Mouse (Mus musculus) small intestine, adult 2 months (tissue): ENCODE measurements around the gene Rnf215.

Experiments used
- CTCF ChIP-seq: fragments of 200-500 bp; IDR thresholded peaks from 2 replicates; pipeline ENCODE4 v1.5.1; 2012; ENCODE audit warnings: low read depth, mild to moderate bottlenecking, control low read depth, inconsistent platforms, low read length, moderate library complexity, mixed read lengths; ENCODE audit not compliant: insufficient replicate concordance, insufficient read length; ENCODE audit errors: extremely low read depth
- POLR2A ChIP-seq: fragments of 200-500 bp; IDR thresholded peaks from 2 replicates; pipeline ENCODE4 v1.6.1; 2012; ENCODE audit warnings: low read depth, mild to moderate bottlenecking, control low read depth, inconsistent platforms, low read length, moderate library complexity

GRCm38 (mm10) chr11:4149886-4150285, 14.9 kb downstream of the Rnf215 start:
- TF ChIP-seq CTCF = no peak
- no peak for TF ChIP-seq POLR2A
